Mouse (Mus musculus) thymus, adult 2 months (tissue): ENCODE results near the gene Rangrf.

Experiments used
- CTCF ChIP-seq: fragments of 200-500 bp; IDR thresholded peaks from 2 replicates; pipeline ENCODE4 v1.5.1; 2012; ENCODE audit warnings: mild to moderate bottlenecking, control low read depth, low read length, moderate library complexity, borderline replicate concordance; ENCODE audit not compliant: control insufficient read depth, poor library complexity, insufficient read depth; ENCODE audit errors: extremely low read depth
- POLR2A ChIP-seq: fragments of 200-500 bp; IDR thresholded peaks from 2 replicates; pipeline ENCODE4 v1.6.1; 2012; ENCODE audit warnings: mild to moderate bottlenecking, low read length, control low read depth, moderate library complexity; ENCODE audit not compliant: control insufficient read depth, poor library complexity, insufficient read depth; ENCODE audit errors: extremely low read depth

DNA sequence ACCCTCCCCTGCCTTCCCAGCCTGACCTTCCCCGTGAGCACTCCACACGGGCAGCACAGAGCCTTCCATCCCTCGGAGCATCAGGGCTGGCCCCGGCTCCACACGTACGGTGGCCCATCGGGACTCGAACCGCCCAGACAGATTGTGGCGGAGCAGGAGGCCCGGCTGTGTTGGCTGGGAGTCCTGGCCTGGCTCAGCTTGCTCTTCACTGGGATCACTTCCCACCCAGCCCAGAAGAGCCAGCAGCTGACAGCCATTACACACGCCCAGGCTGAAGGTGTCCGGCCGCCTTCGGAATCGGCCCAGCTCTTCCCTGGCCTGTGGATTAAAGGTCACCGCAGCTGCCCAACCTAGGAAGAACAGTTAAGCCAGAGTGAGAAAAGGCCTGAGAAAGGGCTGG is 13.4 kb upstream of the Rangrf start:
- TF ChIP-seq POLR2A (no peak), CTCF (no peak)
